Mouse (Mus musculus) intestine, embryonic 14.5 days (tissue): ENCODE measurements around the gene Sltm. TPM values are rescaled to one million over a fixed set of nuclear protein-coding genes. Genes with fewer than 3 reads are reported as not detected.

ENCODE experiments used
- ATAC-seq: fragments of 200-750 bp; cut with Nextera tagmentation; replicated peaks from 2 replicates; pipeline ENCODE4 v1.8.0; 2017; ENCODE audit warnings: low read depth, moderate number of reproducible peaks, moderate TSS enrichment, moderate library complexity; ENCODE audit not compliant: low FRiP score, low TSS enrichment
- DNase-seq: peaks from one replicate; pipeline ENCODE4 v3.0.0-alpha.2; 2018; ENCODE audit warnings: low spot score
- H3K27ac ChIP-seq: fragments of 300-500 bp; sonication (generic); 2 replicates; pipeline ENCODE4 v1.5.1; 2014; ENCODE audit warnings: low read depth, mild to moderate bottlenecking, control low read depth
- H3K27me3 ChIP-seq: fragments of 300-500 bp; sonication (generic); replicated peaks from 2 replicates; pipeline ENCODE4 v1.6.1; 2014; ENCODE audit warnings: low read length, control low read depth; ENCODE audit not compliant: control insufficient read depth, insufficient read depth
- H3K36me3 ChIP-seq: fragments of 300-500 bp; sonication (generic); 2 replicates; pipeline ENCODE4 v1.6.1; 2014; ENCODE audit warnings: low read length, control low read depth; ENCODE audit not compliant: control insufficient read depth, insufficient read depth
- H3K4me1 ChIP-seq: fragments of 300-500 bp; sonication (generic); replicated peaks from 2 replicates; pipeline ENCODE4 v1.6.1; 2014; ENCODE audit warnings: low read length, control low read depth, mixed read lengths; ENCODE audit not compliant: control insufficient read depth, insufficient read depth
- H3K4me2 ChIP-seq: fragments of 300-500 bp; sonication (generic); 2 replicates; pipeline ENCODE4 v1.6.1; 2014; ENCODE audit warnings: low read length
- H3K4me3 ChIP-seq: fragments of 300-500 bp; sonication (generic); 2 replicates; pipeline ENCODE4 v1.5.1; 2014; ENCODE audit warnings: low read depth, low read length, control low read depth, mixed read lengths
- H3K9ac ChIP-seq: fragments of 300-500 bp; sonication (generic); 2 replicates; pipeline ENCODE4 v1.6.1; 2014; ENCODE audit warnings: mild to moderate bottlenecking, low read length
- H3K9me3 ChIP-seq: fragments of 300-500 bp; sonication (generic); 2 replicates; pipeline ENCODE4 v1.6.1; 2016; ENCODE audit warnings: low read length, control low read depth; ENCODE audit not compliant: control insufficient read depth
- WGBS: fragments of 180-500 bp; shearing (Covaris S2); extraction: QIAGEN DNeasy Blood & Tissue Kit; methylation state at CpG from one replicate; pipeline ENCODE4 v1.1.7; 2014; 5-methylcytosine and 5-hydroxymethylcytosine counted together
- polyA plus RNA-seq: library from polyadenylated mRNA; unstranded; fragments of >200 nt; fragmentation: Nextera tagmentation; extraction: Ambion mirVana; gene quantifications from 2 replicates; pipeline ENCODE4 v1.2.1, GENCODE M21; 2014

Sltm gene
- polyA plus RNA-seq, 1 experiment from 2014 or later: 56.5 TPM

GRCm38 (mm10) chr9:70509906-70510525 lies 32.5 kb upstream of the Sltm start:
- H3K9ac ChIP-seq: no peak overlapping the region
- ATAC-seq (no peak), DNase-seq (no peak)
- no peaks in the 10 kb centered on the region for H3K27me3 ChIP-seq
- no peaks in the 10 kb centered on the region for H3K36me3 ChIP-seq
- H3K4me3 ChIP-seq: no peak overlapping the region
- H3K4me2 ChIP-seq: no peak overlapping the region
- no peak overlapping the region for H3K27ac ChIP-seq
- no peaks in the 10 kb centered on the region for H3K4me1 ChIP-seq
- WGBS: 72% methylated on average over 4 of the region's 4 CpGs
- H3K9me3 ChIP-seq: no peaks in the 10 kb centered on the region

- Histone ChIP-seq H3K9me3 (no peaks in the 10 kb centered on the region), H3K9ac (no peak overlapping the region), H3K4me1 (no peaks in the 10 kb centered on the region), H3K4me2 (no peak overlapping the region), H3K27ac (no peak overlapping the region), H3K36me3 (no peaks in the 10 kb centered on the region), H3K27me3 (no peaks in the 10 kb centered on the region), H3K4me3 (no peak overlapping the region)
- ATAC-seq: no peak
- WGBS: 64% methylated on average over 10 of the region's 10 CpGs
- DNase-seq: no peak
Measured at GRCm38 (mm10) chr9:70510998-70511583, 31.5 kb upstream of the Sltm start.

- 78% methylated on average over 7 of the region's 7 CpGs for WGBS
- Histone ChIP-seq H3K9me3 (no peaks in the 10 kb centered on the region), H3K27ac (no peak overlapping the region), H3K9ac (no peak overlapping the region), H3K4me1 (no peaks in the 10 kb centered on the region), H3K4me2 (no peak overlapping the region), H3K4me3 (no peak overlapping the region), H3K36me3 (no peaks in the 10 kb centered on the region), H3K27me3 (no peaks in the 10 kb centered on the region)
- DNase-seq (no peak), ATAC-seq (no peak)
Measured at GRCm38 (mm10) chr9:70511681-70512080, 30.9 kb upstream of the Sltm start.

- Histone ChIP-seq H3K36me3 (no peaks in the 10 kb centered on the region), H3K27ac (no peak overlapping the region)
Measured at GRCm38 (mm10) chr9:70520651-70521050, 21.9 kb upstream of the Sltm start.

GRCm38 (mm10) chr9:70523813-70524212 lies 18.7 kb upstream of the Sltm start:
- no peaks in the 10 kb centered on the region for H3K36me3 ChIP-seq
- H3K4me1 ChIP-seq: no peaks in the 10 kb centered on the region
- H3K9me3 ChIP-seq: no peaks in the 10 kb centered on the region
- DNase-seq (no peak), ATAC-seq (no peak)
- H3K4me3 ChIP-seq: no peak overlapping the region
- no peaks in the 10 kb centered on the region for H3K27me3 ChIP-seq
- 92% methylated on average over 3 of the region's 3 CpGs for WGBS
- no peak overlapping the region for H3K9ac ChIP-seq
- no peak overlapping the region for H3K27ac ChIP-seq
- no peak overlapping the region for H3K4me2 ChIP-seq

More at GRCm38 (mm10) chr9:70520651-70521050, 21.9 kb upstream of the Sltm start:
- Histone ChIP-seq H3K9ac (no peak overlapping the region), H3K4me3 (no peak overlapping the region), H3K4me2 (no peak overlapping the region), H3K4me1 (no peaks in the 10 kb centered on the region), H3K9me3 (no peaks in the 10 kb centered on the region), H3K27me3 (no peaks in the 10 kb centered on the region)
- DNase-seq (no peak), ATAC-seq (no peak)
- WGBS: 81% methylated on average over 3 of the region's 3 CpGs

GRCm38 (mm10) chr9:70524366-70524765 lies 18.2 kb upstream of the Sltm start:
- 89% methylated on average over 7 of the region's 7 CpGs for WGBS
- no peaks in the 10 kb centered on the region for H3K36me3 ChIP-seq
- H3K27me3 ChIP-seq: no peaks in the 10 kb centered on the region
- ATAC-seq (no peak), DNase-seq (no peak)
- no peak overlapping the region for H3K27ac ChIP-seq
- H3K9me3 ChIP-seq: no peaks in the 10 kb centered on the region
- no peaks in the 10 kb centered on the region for H3K4me1 ChIP-seq
- H3K4me2 ChIP-seq: no peak overlapping the region
- no peak overlapping the region for H3K9ac ChIP-seq
- no peak overlapping the region for H3K4me3 ChIP-seq

- no peak overlapping the region for H3K4me3 ChIP-seq
- whole genome bisulfite sequencing: 75% methylated on average over 3 of the region's 3 CpGs
- no peak overlapping the region for H3K4me2 ChIP-seq
- H3K4me1 ChIP-seq: no peaks in the 10 kb centered on the region
- no peaks in the 10 kb centered on the region for H3K27me3 ChIP-seq
- H3K27ac ChIP-seq: no peak overlapping the region
- no peaks in the 10 kb centered on the region for H3K36me3 ChIP-seq
- ATAC-seq (no peak), DNase-seq (no peak)
- H3K9ac ChIP-seq: no peak overlapping the region
- H3K9me3 ChIP-seq: no peaks in the 10 kb centered on the region
Measured at GRCm38 (mm10) chr9:70533328-70533727, 9.2 kb upstream of the Sltm start.

- Histone ChIP-seq H3K27ac (no peak overlapping the region; the same call in 1 of the 2 replicates), H3K36me3 (no peaks in the 10 kb centered on the region), H3K4me1 (peaks cover 11% of the 10 kb centered on the region; the same call in 1 of the 2 replicates), H3K27me3 (no peaks in the 10 kb centered on the region), H3K4me3 (peak overlapping the region; percentile 85), H3K4me2 (peak overlapping the region; percentile 83), H3K9ac (peak overlapping the region; percentile 93), H3K9me3 (no peaks in the 10 kb centered on the region)
- ATAC-seq (no peak), DNase-seq (peak; percentile 54)
- 9% methylated on average over 6 of the region's 6 CpGs for WGBS
Measured at GRCm38 (mm10) chr9:70541584-70541983, 970 bp upstream of the Sltm start.
